Mouse (Mus musculus) limb, embryonic 14.5 days (tissue): ENCODE measurements at regions not wholly inside any gene's neighbourhood (a gene's known extent, or its start where the extent isn't known, plus 50 kb on each side); places are given as distances from the start of the nearest gene placed in this dataset.

Source experiments
- ATAC-seq: fragments of 200-750 bp; cut with Nextera tagmentation; 2 replicates; pipeline ENCODE4 v1.8.0; 2017; ENCODE audit warnings: low read depth, moderate number of reproducible peaks, moderate TSS enrichment; ENCODE audit not compliant: low FRiP score
- DNase-seq: peaks from one replicate; pipeline ENCODE4 v3.0.0-alpha.2; 2015; ENCODE audit warnings: low spot score
- H3K27ac ChIP-seq: fragments of 300-500 bp; sonication (generic); replicated peaks from 2 replicates; pipeline ENCODE4 v1.5.1; 2014; ENCODE audit warnings: low read depth, mild to moderate bottlenecking, low read length, moderate library complexity, mixed read lengths
- H3K27me3 ChIP-seq: fragments of 300-500 bp; sonication (generic); 2 replicates; pipeline ENCODE4 v1.6.1; 2014; ENCODE audit warnings: low read length, mixed read lengths; ENCODE audit not compliant: control insufficient read depth, insufficient read depth
- H3K36me3 ChIP-seq: fragments of 300-500 bp; sonication (generic); 2 replicates; pipeline ENCODE4 v1.6.1; 2014; ENCODE audit warnings: mild to moderate bottlenecking, low read length, moderate library complexity, mixed read lengths; ENCODE audit not compliant: control insufficient read depth, insufficient read depth
- H3K4me1 ChIP-seq: fragments of 300-500 bp; sonication (generic); 2 replicates; pipeline ENCODE4 v1.6.1; 2014; ENCODE audit warnings: antibody characterized with exemption, low read length, mixed read lengths; ENCODE audit not compliant: control insufficient read depth, insufficient read depth
- H3K4me2 ChIP-seq: fragments of 300-500 bp; sonication (generic); replicated peaks from 2 replicates; pipeline ENCODE4 v1.6.1; 2014; ENCODE audit warnings: low read depth, mild to moderate bottlenecking, low read length, moderate library complexity; ENCODE audit not compliant: severe bottlenecking
- H3K4me3 ChIP-seq: fragments of 300-500 bp; sonication (generic); replicated peaks from 2 replicates; pipeline ENCODE4 v1.5.1; 2014; ENCODE audit warnings: low read length
- H3K9ac ChIP-seq: fragments of 300-500 bp; sonication (generic); 2 replicates; pipeline ENCODE4 v1.6.1; 2014; ENCODE audit warnings: mild to moderate bottlenecking, low read depth, low read length, moderate library complexity; ENCODE audit not compliant: severe bottlenecking
- H3K9me3 ChIP-seq: fragments of 300-500 bp; sonication (generic); 2 replicates; pipeline ENCODE4 v1.6.1; 2016; ENCODE audit warnings: low read length; ENCODE audit not compliant: control insufficient read depth
- POLR2A ChIP-seq: fragments of 200-500 bp; IDR thresholded peaks from 2 replicates; pipeline ENCODE4 v1.8.0; 2012; ENCODE audit warnings: inconsistent platforms, mild to moderate bottlenecking, moderate library complexity, borderline replicate concordance; ENCODE audit not compliant: insufficient read depth, insufficient read length; ENCODE audit errors: extremely low read depth
- WGBS: fragments of 180-500 bp; shearing (Covaris S2); extraction: QIAGEN DNeasy Blood & Tissue Kit; methylation state at CpG from one replicate; pipeline ENCODE4 v1.1.7; 2014; 5-methylcytosine and 5-hydroxymethylcytosine counted together

- Histone ChIP-seq H3K27ac (no peak overlapping the region), H3K9me3 (no peaks in the 10 kb centered on the region), H3K4me1 (no peaks in the 10 kb centered on the region), H3K36me3 (no peaks in the 10 kb centered on the region), H3K4me2 (no peak overlapping the region), H3K9ac (no peak overlapping the region), H3K27me3 (no peaks in the 10 kb centered on the region), H3K4me3 (no peak overlapping the region)
- WGBS = 67% methylated on average over 7 of the region's 7 CpGs
- ATAC-seq (no peak), DNase-seq (no peak)
- TF ChIP-seq POLR2A = no peak
These were observed 371.8 kb downstream of the Adam3 start for GRCm38 (mm10) chr8:24353842-24354241.

DNA sequence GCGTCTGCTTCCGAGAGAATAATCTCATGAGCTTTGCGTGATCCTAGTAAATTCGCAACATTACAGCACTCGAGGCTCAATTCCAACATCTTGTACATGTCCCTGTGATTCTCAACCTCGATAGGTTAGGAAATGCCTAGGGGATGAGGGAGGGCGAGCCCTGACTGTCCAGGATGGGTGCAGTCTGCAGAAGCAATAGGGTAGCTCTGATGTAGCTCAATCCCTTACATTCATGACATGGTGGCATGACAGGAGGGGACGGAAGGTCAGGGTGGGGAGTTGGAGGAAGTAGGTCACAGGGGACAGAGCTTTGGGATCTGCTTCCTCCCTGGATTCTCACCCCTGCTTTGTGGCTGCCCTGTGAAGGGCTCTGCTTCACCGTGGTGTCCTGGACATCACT, 373.3 kb downstream of the Adam3 start:
- ATAC-seq (no peak), DNase-seq (no peak)
- no peaks in the 10 kb centered on the region for H3K9me3 ChIP-seq
- H3K4me2 ChIP-seq = no peak overlapping the region
- no peak overlapping the region for H3K9ac ChIP-seq
- no peaks in the 10 kb centered on the region for H3K36me3 ChIP-seq
- no peak overlapping the region for H3K4me3 ChIP-seq
- no peak for TF ChIP-seq POLR2A
- no peaks in the 10 kb centered on the region for H3K4me1 ChIP-seq
- H3K27ac ChIP-seq = no peak overlapping the region
- WGBS = 60% methylated on average over 9 of the region's 9 CpGs
- no peaks in the 10 kb centered on the region for H3K27me3 ChIP-seq

GRCm38 (mm10) chr8:24351760-24352159, 373.9 kb downstream of the Adam3 start:
- TF ChIP-seq POLR2A = no peak
- Histone ChIP-seq H3K9me3 (no peaks in the 10 kb centered on the region), H3K27me3 (no peaks in the 10 kb centered on the region), H3K4me2 (0 out of 2 replicates have a peak overlapping the region, but pooled peaks have one; percentile 13), H3K9ac (no peak overlapping the region), H3K4me3 (no peak overlapping the region), H3K4me1 (no peaks in the 10 kb centered on the region), H3K36me3 (no peaks in the 10 kb centered on the region), H3K27ac (no peak overlapping the region)
- no peak for DNase-seq
- ATAC-seq = no peak
- 28% methylated on average over 6 of the region's 6 CpGs for WGBS

DNA sequence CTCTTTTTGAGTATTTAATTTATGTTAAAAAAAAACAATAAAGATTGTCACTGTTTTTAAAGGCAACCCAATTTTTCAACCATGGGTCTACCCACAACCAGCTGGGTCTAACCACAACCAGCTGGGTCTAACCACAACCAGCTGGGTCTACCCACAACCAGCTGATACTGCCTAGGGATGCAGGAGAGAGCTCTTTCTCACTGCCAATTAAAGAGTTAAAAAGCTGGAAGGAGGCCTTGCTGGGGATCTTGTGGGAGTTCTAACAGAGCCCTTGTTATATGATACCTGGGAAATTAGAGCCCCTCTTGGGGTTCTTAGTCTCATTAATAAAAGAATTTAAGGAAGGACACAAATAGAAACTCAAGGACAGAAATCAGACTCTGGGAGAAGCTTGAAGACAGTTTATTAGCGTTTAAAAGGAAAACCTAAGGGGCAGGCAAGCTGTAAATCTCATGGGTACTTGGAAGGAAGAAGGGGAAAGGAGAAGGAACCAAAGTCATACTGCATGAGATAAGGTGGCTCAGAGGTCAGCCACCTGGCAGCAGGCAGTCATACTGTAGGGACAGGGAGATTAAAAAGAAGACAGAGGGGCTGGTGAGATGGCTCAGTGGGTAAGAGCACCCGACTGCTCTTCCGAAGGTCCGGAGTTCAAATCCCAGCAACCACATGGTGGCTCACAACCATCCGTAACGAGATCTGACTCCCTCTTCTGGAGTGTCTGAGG, 379.1 kb downstream of the Adam3 start:
- TF ChIP-seq POLR2A = no peak
- Histone ChIP-seq H3K4me2 (no peak overlapping the region), H3K4me1 (peaks cover 3% of the 10 kb centered on the region; the same call in 1 of the 2 replicates), H3K9ac (no peak overlapping the region), H3K27ac (no peak overlapping the region), H3K27me3 (no peaks in the 10 kb centered on the region), H3K36me3 (no peaks in the 10 kb centered on the region), H3K4me3 (no peak overlapping the region), H3K9me3 (no peaks in the 10 kb centered on the region)
- 37% methylated on average over 6 of the region's 6 CpGs for WGBS
- ATAC-seq (peak; percentile 63; the same call in 1 of the 2 replicates), DNase-seq (peak; percentile 57)

- WGBS = 87% methylated on average over 9 of the region's 9 CpGs
- H3K27ac ChIP-seq = no peak overlapping the region
- no peaks in the 10 kb centered on the region for H3K9me3 ChIP-seq
- H3K4me1 ChIP-seq = 0 out of 2 replicates have a peak, but pooled peaks cover 5% of the 10 kb centered on the region
- no peak overlapping the region for H3K4me3 ChIP-seq
- no peaks in the 10 kb centered on the region for H3K36me3 ChIP-seq
- no peak overlapping the region for H3K4me2 ChIP-seq
- no peaks in the 10 kb centered on the region for H3K27me3 ChIP-seq
- ATAC-seq (no peak), DNase-seq (no peak)
- no peak overlapping the region for H3K9ac ChIP-seq
- no peak for TF ChIP-seq POLR2A
These were observed 387.0 kb downstream of the Adam3 start for GRCm38 (mm10) chr8:24338694-24339093.
